8 mouse cellular contexts compared by ENCODE assay signal in genomic region chr12:72441839-72442576, GRCm38 (mm10). TPM values are rescaled to one million over a fixed set of nuclear protein-coding genes. Genes with fewer than 3 reads are reported as not detected.
A peak's percentile ranks its signal among the peaks of the same experiment; 100 is the strongest.
DNase-seq lines count a peak whose midpoint lies in the region; ATAC-seq lines count a peak whose summit lies in the region.

Lrrc9 (plus strand) TSS chr12:72441866.

- H3K4me2 ChIP-seq in intestine, embryonic 14.5 days (ENCODE audit: low read length), result peak within 1 kb of the TSS; percentile 67

- peak; percentile 88 for ATAC-seq in granulocyte monocyte progenitor cell, adult 5-6 weeks (replicated peaks; ENCODE audit: poor library complexity, severe bottlenecking)
- ATAC-seq in intestine, embryonic 14.5 days (replicated peaks; ENCODE audit: low FRiP score, low TSS enrichment, low read depth), result peak; percentile 82

- H3K27ac ChIP-seq in intestine, embryonic 14.5 days (ENCODE audit: low read depth), result no peak within 1 kb of the TSS

- peak within 1 kb of the TSS; percentile 29 for H3K9ac ChIP-seq in intestine, embryonic 14.5 days (ENCODE audit: low read length)

- H3K27me3 ChIP-seq in intestine, embryonic 14.5 days (replicated peaks; ENCODE audit: control insufficient read depth, insufficient read depth, low read length), result no peaks in the 10 kb centered on the region
- peaks cover 14% of the 10 kb centered on the region for H3K27me3 ChIP-seq in megakaryocyte, embryonic 14.5 days (replicated peaks)

- no peaks in the 10 kb centered on the region for H3K36me3 ChIP-seq in intestine, embryonic 14.5 days (ENCODE audit: control insufficient read depth, insufficient read depth, low read length)
- H3K36me3 ChIP-seq in megakaryocyte, embryonic 14.5 days (replicated peaks; ENCODE audit: low read length), result no peaks in the 10 kb centered on the region

- intact Hi-C loops in left cerebral cortex, postnatal 36 days (cut with DNase I), result no loop called here

- peak within 1 kb of the TSS; percentile 32 for H3K4me3 ChIP-seq in intestine, embryonic 14.5 days (ENCODE audit: low read depth, low read length)
- peak within 1 kb of the TSS; percentile 85 for H3K4me3 ChIP-seq in megakaryocyte, embryonic 14.5 days (replicated peaks)

- H3K4me1 ChIP-seq in intestine, embryonic 14.5 days (replicated peaks; ENCODE audit: control insufficient read depth, insufficient read depth, low read length), result 0 out of 2 replicates have a peak, but pooled peaks cover 4% of the 10 kb centered on the region
- peaks cover 8% of the 10 kb centered on the region for H3K4me1 ChIP-seq in megakaryocyte, embryonic 14.5 days

- peak; percentile 10 to 37 for DNase-seq in adrenal gland, adult 18-20 months (ENCODE audit: low spot score in 2 of 2)
- DNase-seq in embryo, embryonic 10.5 days (ENCODE audit: low spot score), result peak; percentile 98
- peak; percentile 79 for DNase-seq in intestine, embryonic 14.5 days (ENCODE audit: low spot score)
- peak; percentile 17 to 25 for DNase-seq in left cerebral cortex, postnatal 36 days (ENCODE audit: low spot score in 2 of 2)
- peak; percentile 23 for DNase-seq in right cerebral cortex, postnatal 25 days
- no peak for DNase-seq in spleen, postnatal 14 days (ENCODE audit: low spot score in 2 of 2)

- WGBS in intestine, embryonic 14.5 days, result under 1% methylated on average over 31 of the region's 31 CpGs

- no peaks in the 10 kb centered on the region for H3K9me3 ChIP-seq in intestine, embryonic 14.5 days (ENCODE audit: control insufficient read depth, low read length)
- no peaks in the 10 kb centered on the region for H3K9me3 ChIP-seq in megakaryocyte, embryonic 14.5 days

RNA-seq across cellular contexts. Expression of gene Lrrc9, which starts in this region (rescaled TPM):
- total RNA-seq in adrenal gland, adult 18-20 months (2021), result 1 to 10 TPM; 1.4 to 4.1 TPM
- 0.36 TPM in 1 of 2 replicates, not detected in the other for total RNA-seq in granulocyte monocyte progenitor cell, adult 5-6 weeks (2014; fragmentation: Nextera tagmentation)
- 0.41 and 0.52 TPM in 2 replicates for total RNA-seq in granulocyte monocyte progenitor cell, adult 5-6 weeks (2017)
- polyA plus RNA-seq in intestine, embryonic 14.5 days (2014; fragmentation: Nextera tagmentation; extraction: Ambion mirVana), result 0.22 and 0.83 TPM in 2 replicates
- 1 to 10 TPM; 1.4 to 2.7 TPM for total RNA-seq in left cerebral cortex, postnatal 36 days (2021)
- polyA plus RNA-seq in megakaryocyte, embryonic 14.5 days (2012; ENCODE audit: insufficient read depth, low replicate concordance), result 0.30 and 2.3 TPM in 2 replicates

Comparison
In these comparisons a context has a peak if more than half of its experiments do, and no peak if none do; other contexts are left out.
1. Peak in ATAC-seq in granulocyte monocyte progenitor cell, adult 5-6 weeks; RNA of the gene not detected or under 1 TPM.
2. Peak in DNase-seq, ATAC-seq, H3K4me3 ChIP-seq, H3K9ac ChIP-seq and H3K4me2 ChIP-seq in intestine, embryonic 14.5 days; RNA of the gene not detected or under 1 TPM.
3. DNase-seq: peak in adrenal gland, adult 18-20 months (2 of 2), embryo, embryonic 10.5 days (single experiment), left cerebral cortex, postnatal 36 days (2 of 2) and right cerebral cortex, postnatal 25 days (single experiment); none in spleen, postnatal 14 days (0 of 2).